Mouse (Mus musculus): ENCODE data around the gene Crisp4.

Crisp4 gene

DNA sequence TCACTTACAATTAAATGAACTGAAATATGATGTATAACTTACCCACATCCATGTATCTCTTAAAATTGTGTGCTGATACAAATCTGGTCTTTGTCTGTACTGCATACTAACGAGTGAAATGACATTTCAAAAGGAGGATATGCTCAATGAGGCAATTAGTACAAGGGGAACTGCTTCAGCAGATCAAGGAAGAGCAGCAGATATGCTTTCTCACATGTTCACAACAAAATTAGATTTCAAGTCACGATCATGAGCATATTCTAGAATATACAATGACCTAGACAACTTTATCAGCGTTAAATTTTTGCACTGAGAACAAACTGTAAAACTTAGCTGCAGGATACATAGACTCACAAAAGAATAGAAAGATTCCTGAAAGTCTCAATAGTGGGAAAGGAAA is at the start of gene Crisp4:
Gene Crisp4, minus strand, starts transcription at position 101 of the 400 bp plus-strand sequence.
- DNase-seq: no peak

GRCm38 (mm10) chr1:18191719-18192118 is 46.0 kb upstream of the Crisp4 start:
- DNase-seq: no peak

GRCm38 (mm10) chr1:18190714-18191712 is 45.3 kb upstream of the Crisp4 start:
- no peak for DNase-seq

GRCm38 (mm10) chr1:18181167-18181566 is 35.5 kb upstream of the Crisp4 start:
- peak; percentile 28 for DNase-seq

DNA sequence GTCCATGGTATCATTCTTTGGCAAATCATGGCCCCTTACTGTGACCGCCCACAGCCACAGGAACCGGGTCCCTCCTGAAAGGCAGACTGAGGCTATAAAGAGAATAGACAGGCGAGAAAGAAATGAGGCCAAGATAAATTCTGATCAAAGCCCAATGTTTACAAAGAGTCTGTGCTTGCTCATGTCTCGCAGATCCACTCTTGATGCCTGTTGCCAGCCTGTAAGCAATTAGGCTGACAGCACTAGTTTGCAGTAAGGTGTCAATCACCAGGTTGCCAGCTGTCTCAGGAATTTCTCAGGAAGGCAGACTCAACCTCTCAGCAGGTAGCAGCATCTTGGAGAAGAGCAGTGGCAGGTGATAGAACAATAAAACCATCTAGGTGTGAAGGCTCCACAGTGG is 24.9 kb upstream of the Crisp4 start:
- DNase-seq: no peak

DNA sequence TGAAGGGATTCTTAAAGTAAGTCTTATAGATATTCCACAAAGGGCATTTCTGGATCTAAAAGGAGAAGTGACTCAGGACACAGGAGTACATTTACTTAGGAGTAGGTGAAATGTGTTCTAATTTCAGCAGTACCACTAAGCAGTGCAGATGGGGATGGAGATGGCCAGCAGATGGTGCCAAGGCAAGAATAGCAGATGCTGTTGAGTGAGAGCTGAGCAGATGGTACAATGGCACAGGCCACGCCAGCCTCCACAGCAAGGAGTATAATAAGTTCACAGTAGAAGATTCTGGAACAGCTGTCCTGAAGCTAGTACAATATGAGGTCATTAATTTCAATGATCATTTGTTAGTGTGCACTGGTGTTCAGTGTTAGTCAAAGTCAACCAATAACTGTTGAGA is 22.6 kb upstream of the Crisp4 start:
- peak; percentile 47 for DNase-seq

- DNase-seq: no peak
These were observed 13.4 kb upstream of the Crisp4 start for GRCm38 (mm10) chr1:18159082-18159481.

DNA sequence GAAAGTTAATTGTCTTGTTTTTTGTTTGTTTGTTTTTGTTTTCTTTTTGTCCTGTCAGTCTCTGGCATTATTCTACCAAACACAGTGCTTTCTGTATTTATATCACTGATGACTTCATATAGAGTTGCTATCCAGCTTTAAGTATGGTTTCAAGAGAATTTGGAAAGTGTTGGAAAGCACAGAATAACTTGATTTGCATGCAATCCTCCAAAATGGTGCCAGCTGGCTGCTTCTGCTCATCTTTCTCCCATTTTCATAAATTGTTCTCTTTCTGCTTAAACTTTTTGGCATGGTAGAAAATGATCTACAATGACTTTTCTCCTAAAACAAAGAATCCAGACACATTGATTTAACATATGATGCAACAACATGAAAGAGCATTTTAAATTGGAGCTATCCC is 2.5 kb upstream of the Crisp4 start:
- DNase-seq: no peak

DNA sequence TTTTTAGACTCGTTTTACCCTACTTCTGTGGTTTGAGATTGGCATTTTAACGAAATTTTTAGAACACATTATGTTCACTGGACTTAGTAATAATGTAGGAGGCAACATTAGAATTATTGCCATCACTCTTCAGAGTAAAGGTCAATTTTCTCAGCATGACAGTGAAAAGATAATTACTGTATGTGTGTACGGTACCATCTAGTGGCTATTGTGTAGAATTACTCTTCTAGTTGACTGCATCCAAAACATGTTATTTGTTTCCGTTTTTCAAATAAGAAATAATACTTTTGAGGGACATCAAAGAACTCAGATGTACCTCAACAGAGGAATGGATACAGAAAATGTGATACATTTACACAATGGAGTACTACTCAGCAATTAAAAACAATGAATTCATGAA is 14.0 kb downstream of the Crisp4 start:
- no peak for DNase-seq

GRCm38 (mm10) chr1:18129983-18130382 is 15.7 kb downstream of the Crisp4 start:
- no peak for DNase-seq

GRCm38 (mm10) chr1:18106720-18107355 is 38.9 kb downstream of the Crisp4 start:
- no peak for DNase-seq

GRCm38 (mm10) chr1:18105866-18106529 is 39.7 kb downstream of the Crisp4 start:
- DNase-seq: no peak

DNA sequence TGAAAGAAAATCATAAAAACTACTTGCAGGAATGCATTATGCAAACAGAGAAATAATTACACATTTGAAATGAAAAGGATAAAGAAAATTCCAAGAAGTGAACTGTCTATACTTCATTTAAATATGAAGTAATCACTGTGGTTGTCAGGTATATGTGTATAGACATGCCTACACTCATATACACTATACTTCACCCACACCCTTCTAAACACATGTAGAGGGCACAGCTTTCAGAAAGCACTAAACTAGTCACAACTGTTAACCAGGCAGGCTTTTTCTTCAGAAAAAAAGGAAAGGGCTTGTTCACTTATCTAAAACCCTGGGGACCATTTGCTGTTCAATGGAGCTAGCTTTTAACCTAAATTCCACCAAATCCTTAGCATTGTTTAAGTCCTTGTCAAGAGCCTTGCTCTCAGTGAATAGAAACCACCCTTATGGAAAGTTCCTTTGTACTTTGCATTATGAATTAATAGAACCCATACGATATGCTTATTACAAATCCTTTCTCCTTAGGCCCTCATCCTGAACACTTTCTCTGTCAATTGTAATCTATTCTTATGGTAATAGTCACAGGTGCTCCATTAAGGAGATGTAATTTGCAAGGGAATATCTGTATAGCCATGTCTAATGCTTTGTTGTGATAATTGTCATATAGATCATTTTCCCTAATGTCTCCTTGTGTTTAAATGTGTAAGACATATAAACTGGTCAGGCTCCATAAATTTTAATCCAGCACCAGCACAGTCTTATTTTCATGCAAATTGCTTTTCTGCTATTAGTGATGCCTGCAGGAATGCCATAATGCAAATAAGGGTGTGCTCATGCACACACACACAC is 40.5 kb downstream of the Crisp4 start:
- no peak for DNase-seq
